Mouse (Mus musculus): ENCODE results near the gene Ccn5. TPM values are rescaled to one million over a fixed set of nuclear protein-coding genes. Genes with fewer than 3 reads are reported as not detected.

Ccn5 gene
- total and polyA plus RNA-seq, 3 experiments = not detected

DNA sequence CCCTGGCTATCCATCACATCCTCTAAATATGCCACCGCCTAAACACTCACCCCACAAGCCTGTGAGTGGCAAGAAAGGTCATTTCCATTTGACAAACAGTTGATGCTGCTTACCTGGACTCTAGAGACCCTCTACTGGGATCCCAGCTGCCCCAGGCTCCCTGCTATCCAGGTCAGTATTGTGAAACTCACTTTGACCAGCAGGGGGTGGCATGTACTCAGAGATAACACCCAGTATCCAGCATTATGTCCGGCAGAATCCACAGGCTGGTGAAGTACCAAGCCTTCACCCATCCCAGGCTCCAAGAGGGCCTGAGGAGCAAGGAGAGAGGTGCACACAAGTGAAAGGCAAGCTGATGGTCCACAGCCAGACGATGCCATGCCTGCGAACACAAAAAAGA lies 32.2 kb upstream of the Ccn5 start (continued):
- TF ChIP-seq ZC3H11A (IDR thresholded peaks at IDR 0.05; ENCODE audit: low read depth, low read length) = peak; percentile 33; the same call in 1 of the 2 replicates
- TF ChIP-seq E2F4 (IDR thresholded peaks at IDR 0.05; ENCODE audit: borderline replicate concordance, low read depth, low read length) = no peak
- TF ChIP-seq NELFE (IDR thresholded peaks at IDR 0.05; ENCODE audit: low read depth, low read length) = no peak
- TF ChIP-seq GABPA (IDR thresholded peaks at IDR 0.05; ENCODE audit: low read depth, low read length) = no peak
- no peak for TF ChIP-seq HCFC1 (IDR thresholded peaks at IDR 0.05; ENCODE audit: low read depth, low read length)
- TF ChIP-seq ZMIZ1 (IDR thresholded peaks at IDR 0.05; ENCODE audit: low read depth, low read length) = no peak
- no peak for TF ChIP-seq ZKSCAN1 (IDR thresholded peaks at IDR 0.05; ENCODE audit: low read depth, low read length)
- TF ChIP-seq ZNF384 (IDR thresholded peaks at IDR 0.05; ENCODE audit: low read depth, low read length) = no peak
- no peak for TF ChIP-seq TAL1 (IDR thresholded peaks at IDR 0.05; ENCODE audit: low read length)
- no peak for TF ChIP-seq BHLHE40 (IDR thresholded peaks at IDR 0.05; ENCODE audit: borderline replicate concordance, low read depth, low read length)
- TF ChIP-seq ETS1 (IDR thresholded peaks at IDR 0.05; ENCODE audit: low read depth, low read length) = no peak
- no peak for TF ChIP-seq MXI1 (IDR thresholded peaks at IDR 0.05; ENCODE audit: low read depth, low read length)
- no peak for TF ChIP-seq TBP (IDR thresholded peaks at IDR 0.05; ENCODE audit: low read depth, low read length)
- no peak for TF ChIP-seq CHD2 (IDR thresholded peaks at IDR 0.05; ENCODE audit: low read length)
- TF ChIP-seq GATA1 (IDR thresholded peaks at IDR 0.05; ENCODE audit: low read depth, low read length) = no peak
- TF ChIP-seq NRF1 (IDR thresholded peaks at IDR 0.05; ENCODE audit: insufficient read depth, low read depth, low read length, poor library complexity, severe bottlenecking) = no peak

DNA sequence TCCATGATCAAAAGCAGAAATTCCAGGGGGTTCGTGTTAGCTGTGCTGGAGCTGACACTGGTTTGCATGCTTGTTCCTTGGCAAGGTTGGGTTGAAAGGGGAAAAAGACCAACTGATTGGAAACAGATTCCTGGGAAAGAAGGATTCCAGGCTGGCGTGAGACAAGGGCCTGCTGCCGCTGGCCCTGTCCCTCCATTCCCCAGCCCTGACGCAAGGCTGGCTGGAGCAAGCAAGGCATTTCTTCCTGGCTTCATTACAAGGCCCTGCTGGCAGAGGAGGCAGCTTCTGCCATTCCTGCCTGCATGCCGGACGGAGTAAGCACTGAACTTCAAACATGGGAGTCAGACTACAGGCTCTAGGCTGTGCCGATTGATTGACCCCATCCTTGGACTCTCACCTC lies 22.2 kb upstream of the Ccn5 start:
- Histone ChIP-seq H3K27ac (ENCODE audit: control insufficient read depth, low read depth, low read length) (no peak overlapping the region), H3K9me3 (replicated peaks; ENCODE audit: insufficient read depth, low read length) (no peaks in the 10 kb centered on the region), H3K4me1 (ENCODE audit: control insufficient read depth in 1 of 2, insufficient read depth in 2 of 2, low read length in 2 of 2) (no peaks in the 10 kb centered on the region), H3K27me3 (ENCODE audit: control insufficient read depth in 1 of 2, insufficient read depth in 2 of 2, low read length in 2 of 2) (peaks cover 2 to 5% of the 10 kb centered on the region in 2 experiments), H3K9ac (ENCODE audit: control insufficient read depth, low read depth, low read length, poor library complexity, severe bottlenecking) (no peak overlapping the region), H3K36me3 (ENCODE audit: control insufficient read depth in 1 of 2, insufficient read depth in 2 of 2, low read length in 2 of 2) (no peaks in the 10 kb centered on the region), H3K4me3 (ENCODE audit: control insufficient read depth in 1 of 2, insufficient read depth in 1 of 2, low read depth in 2 of 2, low read length in 2 of 2) (no peak overlapping the region), H3K79me2 (ENCODE audit: control insufficient read depth, insufficient read depth, low read length, poor library complexity) (no peaks in the 10 kb centered on the region)
- no peak for DNase-seq (ENCODE audit: low read depth, low spot score)
- TF ChIP-seq ELF1 (IDR thresholded peaks at IDR 0.05; ENCODE audit: low read depth, low read length) (no peak), MEF2A (IDR thresholded peaks at IDR 0.05; ENCODE audit: extremely low read depth, insufficient replicate concordance, low read depth, low read length, poor library complexity, severe bottlenecking) (no peak), ZKSCAN1 (IDR thresholded peaks at IDR 0.05; ENCODE audit: low read depth, low read length) (no peak), MXI1 (IDR thresholded peaks at IDR 0.05; ENCODE audit: low read depth, low read length) (no peak), ETS1 (IDR thresholded peaks at IDR 0.05; ENCODE audit: low read depth, low read length) (no peak), GATA1 (IDR thresholded peaks at IDR 0.05; ENCODE audit: low read depth, low read length) (no peak), KAT2A (conservative IDR thresholded peaks at IDR 0.05; ENCODE audit: low read depth, low read length) (no peak), MAFK (IDR thresholded peaks at IDR 0.05; ENCODE audit: borderline replicate concordance, low read depth, low read length) (no peak), SMC3 (IDR thresholded peaks at IDR 0.05; ENCODE audit: low read depth, low read length) (no peak), JUND (IDR thresholded peaks at IDR 0.05; ENCODE audit: low read depth, low read length) (no peak), MAZ (IDR thresholded peaks at IDR 0.05; ENCODE audit: low read depth, low read length) (no peak), TAL1 (IDR thresholded peaks at IDR 0.05; ENCODE audit: low read length) (no peak), POLR2AphosphoS2 (IDR thresholded peaks at IDR 0.05; ENCODE audit: low read length) (no peak), ZMIZ1 (IDR thresholded peaks at IDR 0.05; ENCODE audit: low read depth, low read length) (no peak), ZC3H11A (IDR thresholded peaks at IDR 0.05; ENCODE audit: low read depth, low read length) (no peak)
